Mouse (Mus musculus): Measurements from ENCODE around the gene Rwdd2a.

The Rwdd2a gene

DNA sequence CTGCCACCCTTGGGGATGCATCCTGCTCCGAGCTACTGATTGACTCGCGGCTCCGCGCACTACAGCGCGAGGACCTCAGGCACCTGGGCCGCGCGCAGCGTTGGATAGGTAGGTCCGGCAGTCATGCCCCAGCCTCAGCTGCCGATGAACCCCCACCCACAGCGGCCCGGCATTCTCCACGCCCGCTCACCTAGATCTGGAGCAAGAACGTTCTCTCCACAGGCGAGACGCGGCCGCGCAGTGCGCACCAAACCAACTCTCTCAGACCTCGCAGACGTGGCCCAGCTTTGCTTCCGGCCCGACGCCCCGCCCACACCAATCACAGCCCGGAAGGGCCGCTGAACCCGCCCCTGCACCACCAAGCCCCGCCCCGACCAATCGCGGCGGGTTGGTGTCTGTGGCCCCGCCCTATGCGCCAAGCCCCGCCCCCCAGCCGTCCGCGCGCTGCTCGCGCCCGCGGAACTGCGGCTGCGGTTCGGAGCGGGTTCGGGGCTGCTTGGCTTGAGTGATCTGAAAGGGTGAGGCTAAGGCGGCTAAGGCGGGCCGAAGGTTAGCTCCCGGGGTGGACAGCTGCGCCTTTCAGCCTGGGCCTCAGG is at the start of gene Rwdd2a, which contains the start of gene Pgm3:
Gene Rwdd2a, plus strand, starts transcription at position 452 of the 596 bp plus-strand sequence.
Gene Pgm3, minus strand, starts transcription at position 303 of the 596 bp plus-strand sequence.
- peak; percentile 96 for DNase-seq (ENCODE audit: low read depth, low spot score)

- peak; percentile 23 for DNase-seq (ENCODE audit: low read depth, low spot score)
Measured at GRCm38 (mm10) chr9:86522335-86522734, 49.5 kb upstream of the Rwdd2a start.

DNA sequence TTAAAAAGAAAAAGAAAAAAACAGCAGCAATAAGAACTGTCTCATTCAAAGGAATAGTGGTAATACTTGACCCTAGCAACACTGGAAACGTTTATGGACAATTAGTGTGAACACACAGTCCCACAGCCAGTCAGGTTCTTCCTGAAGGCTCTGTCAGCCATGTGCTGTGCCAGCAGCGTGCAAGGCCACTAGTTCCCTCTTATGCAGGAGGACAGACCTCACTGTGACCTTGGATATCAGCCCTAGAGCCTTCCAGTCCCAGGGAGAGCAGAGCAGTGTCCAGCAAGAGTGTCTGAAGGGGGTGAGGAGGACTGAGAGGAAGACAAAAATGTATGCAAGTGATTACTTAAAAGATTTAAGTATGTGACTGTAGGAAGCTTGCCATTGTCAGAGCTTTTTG is 46.2 kb upstream of the Rwdd2a start:
- DNase-seq (ENCODE audit: low read depth, low spot score), result no peak

GRCm38 (mm10) chr9:86534071-86534470 is 37.7 kb upstream of the Rwdd2a start:
- DNase-seq (ENCODE audit: low read depth, low spot score), result no peak

GRCm38 (mm10) chr9:86543451-86543850 is 28.3 kb upstream of the Rwdd2a start:
- DNase-seq (ENCODE audit: low read depth, low spot score), result no peak

DNA sequence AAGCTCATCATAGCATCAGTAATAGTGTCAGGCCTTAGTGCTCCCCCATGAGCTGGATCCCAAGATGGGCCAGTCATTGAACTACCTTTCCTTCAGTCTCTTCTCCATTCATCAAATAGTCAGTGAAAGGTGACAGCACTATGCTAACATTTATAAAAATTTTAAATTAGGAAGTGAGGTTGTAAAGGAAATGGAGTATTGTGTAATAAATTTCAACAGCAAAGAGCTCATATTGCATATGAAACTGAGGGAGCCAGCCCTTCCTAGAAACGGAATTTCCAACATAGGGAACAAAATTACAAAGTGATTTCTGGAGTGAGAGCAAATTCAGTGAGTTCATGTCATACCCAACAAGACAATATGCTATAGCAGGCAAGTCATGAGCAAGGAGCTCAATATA is 27.2 kb upstream of the Rwdd2a start:
- no peak for DNase-seq (ENCODE audit: low read depth, low spot score)

GRCm38 (mm10) chr9:86549637-86550162 is 22.1 kb upstream of the Rwdd2a start:
- no peak for DNase-seq (ENCODE audit: low read depth, low spot score)

- DNase-seq (ENCODE audit: low read depth, low spot score), result no peak
Measured at GRCm38 (mm10) chr9:86550717-86551116, 21.1 kb upstream of the Rwdd2a start.

GRCm38 (mm10) chr9:86553886-86554285 is 17.9 kb upstream of the Rwdd2a start:
- no peak for DNase-seq (ENCODE audit: low read depth, low spot score)

DNA sequence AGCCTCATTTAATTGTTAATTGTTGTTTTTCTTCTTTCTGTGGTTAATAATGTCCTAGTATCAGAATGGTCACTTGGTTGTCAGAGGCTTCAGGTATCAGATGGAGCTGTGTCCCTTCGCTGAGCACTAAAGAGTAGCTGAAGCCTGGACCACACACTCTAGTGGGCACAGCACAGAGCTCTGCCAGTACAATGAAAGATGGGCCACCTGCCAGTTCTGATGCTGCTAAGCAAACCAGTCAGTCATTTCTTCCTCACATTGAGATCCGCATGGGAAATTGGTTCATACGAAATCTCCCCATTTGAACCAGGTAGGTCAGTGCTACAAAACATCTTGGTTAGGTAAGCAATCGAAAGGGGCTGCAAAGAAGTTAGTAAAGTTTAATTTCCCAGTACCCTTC is 17.1 kb upstream of the Rwdd2a start:
- no peak for DNase-seq (ENCODE audit: low read depth, low spot score)

- no peak for DNase-seq (ENCODE audit: low read depth, low spot score)
Measured at GRCm38 (mm10) chr9:86560543-86560942, 11.2 kb upstream of the Rwdd2a start.

- DNase-seq (ENCODE audit: low read depth, low spot score), result no peak
Measured at GRCm38 (mm10) chr9:86569314-86569910, 2.4 kb upstream of the Rwdd2a start.

DNA sequence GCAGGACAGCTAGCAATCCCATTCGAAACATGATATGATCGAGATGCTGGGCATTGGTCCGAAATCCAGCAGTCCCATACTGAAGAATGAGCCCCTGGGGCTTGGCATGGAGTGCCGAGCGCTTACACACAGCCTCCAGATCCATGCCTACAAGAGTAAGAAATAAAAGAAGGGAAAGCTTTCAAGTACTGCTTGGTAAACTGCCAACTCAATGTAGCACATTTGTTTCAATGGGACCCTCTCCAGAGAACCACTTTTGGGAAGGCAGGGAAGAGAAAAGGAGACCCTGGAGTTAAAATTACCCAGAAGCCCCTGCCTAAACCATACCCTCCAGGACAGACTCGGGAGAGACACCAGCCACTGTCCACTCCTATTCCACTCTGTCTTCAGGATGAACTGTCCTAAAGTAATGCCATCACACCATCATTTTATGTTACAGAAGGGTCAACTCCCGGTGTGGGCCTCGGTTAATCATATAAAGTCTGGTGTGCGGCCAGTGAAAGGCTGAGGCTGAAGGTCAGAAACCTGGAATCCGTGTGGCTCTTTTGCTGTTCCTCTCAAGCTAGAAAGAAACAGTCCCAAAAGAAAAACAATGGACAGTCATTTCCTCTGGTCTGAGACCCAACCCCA is 1.4 kb upstream of the Rwdd2a start:
- no peak for DNase-seq (ENCODE audit: low read depth, low spot score)

- DNase-seq (ENCODE audit: low read depth, low spot score), result peak; percentile 32
Measured at GRCm38 (mm10) chr9:86570946-86571345, 845 bp upstream of the Rwdd2a start.

- DNase-seq (ENCODE audit: low read depth, low spot score), result no peak
Measured at GRCm38 (mm10) chr9:86572196-86572595, 405 bp downstream of the Rwdd2a start.

- peak; percentile 89 for DNase-seq (ENCODE audit: low read depth, low spot score)
Measured at GRCm38 (mm10) chr9:86572636-86573291, 973 bp downstream of the Rwdd2a start.

DNA sequence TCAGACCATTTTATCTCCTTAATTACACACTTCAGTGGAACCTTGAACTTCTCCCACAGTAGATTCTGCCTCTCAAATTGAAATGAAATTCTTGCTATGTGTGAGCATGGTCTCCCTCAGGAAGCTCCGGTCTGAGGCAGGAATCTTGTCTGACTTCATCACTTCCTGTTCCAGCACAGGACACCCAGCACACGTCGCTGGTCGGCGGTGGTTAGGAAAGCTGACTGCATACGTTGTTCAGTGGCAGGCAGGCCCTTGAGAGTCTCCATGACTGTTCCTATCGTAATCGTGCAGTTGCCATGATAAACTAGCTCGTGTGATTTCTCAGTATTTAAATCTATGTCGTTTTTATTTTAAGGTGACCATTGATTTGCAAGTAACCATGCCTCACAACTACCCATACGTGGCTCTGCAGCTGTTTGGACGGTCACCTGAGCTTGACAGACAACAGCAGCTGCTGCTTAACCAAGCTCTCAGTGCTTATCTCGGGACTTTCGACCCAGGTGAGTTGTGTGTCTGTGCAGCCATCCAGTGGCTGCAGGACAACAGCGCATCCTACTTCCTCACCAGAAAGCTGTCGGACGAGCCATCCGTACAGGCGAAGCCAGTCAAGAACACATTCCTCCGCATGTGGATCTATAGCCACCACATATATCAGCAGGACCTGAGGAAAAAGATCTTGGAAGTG is 2.0 kb downstream of the Rwdd2a start:
- peak; percentile 53 for DNase-seq (ENCODE audit: low read depth, low spot score)

DNA sequence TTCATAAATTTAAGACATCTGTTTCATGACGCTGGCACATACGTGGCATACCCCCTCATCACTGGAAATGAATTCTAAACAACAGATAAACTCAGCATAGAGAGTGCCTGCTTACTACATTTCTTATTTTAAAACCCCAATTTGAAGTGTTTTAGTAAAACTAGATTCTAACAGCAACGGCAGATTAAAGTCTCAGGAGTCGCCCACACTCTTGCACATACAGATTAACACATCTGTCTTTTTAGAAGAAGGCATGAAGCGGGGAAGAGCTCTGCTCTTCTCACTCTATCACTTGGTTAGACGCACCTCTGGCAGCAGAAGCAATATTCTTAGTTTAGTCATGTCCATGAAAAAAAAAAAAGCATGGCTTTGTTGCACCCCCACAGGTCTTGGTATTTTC is 3.4 kb downstream of the Rwdd2a start:
- no peak for DNase-seq (ENCODE audit: low read depth, low spot score)

DNA sequence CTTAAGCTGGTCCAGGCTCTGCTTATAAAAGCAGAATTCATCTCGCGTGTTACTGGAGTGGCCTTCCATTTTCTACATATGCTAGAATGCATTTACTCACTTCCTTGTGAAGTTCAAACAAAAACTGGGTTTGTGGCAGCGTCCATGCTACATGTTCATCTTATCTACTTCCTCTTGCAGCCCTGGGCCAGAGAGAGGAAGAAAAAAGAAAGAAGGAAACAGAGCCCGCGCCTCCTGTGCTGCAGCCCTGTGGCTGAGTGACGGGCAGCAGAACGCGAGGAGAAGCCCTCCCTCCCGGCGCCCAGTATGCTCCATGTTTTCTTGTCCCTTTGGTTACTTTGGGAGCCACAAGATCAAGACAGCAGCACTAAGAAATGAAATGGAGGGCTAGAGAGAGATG is 7.9 kb downstream of the Rwdd2a start:
- DNase-seq (ENCODE audit: low read depth, low spot score), result peak; percentile 10

- peak; percentile 76 for DNase-seq (ENCODE audit: low read depth, low spot score)
Measured at GRCm38 (mm10) chr9:86583740-86584139, 11.9 kb downstream of the Rwdd2a start.

GRCm38 (mm10) chr9:86587019-86587795 is 15.4 kb downstream of the Rwdd2a start:
- DNase-seq (ENCODE audit: low read depth, low spot score), result no peak
